Mouse (Mus musculus): ENCODE measurements at regions not wholly inside any gene's neighbourhood (a gene's known extent, or its start where the extent isn't known, plus 50 kb on each side); places are given as distances from the start of the nearest gene placed in this dataset.

GRCm38 (mm10) chr17:4813232-4813631 is 180.9 kb upstream of the Arid1b start:
- no peak for DNase-seq

GRCm38 (mm10) chr17:4813666-4814065 is 180.5 kb upstream of the Arid1b start:
- no peak for DNase-seq

- DNase-seq = no peak
These were observed 168.8 kb upstream of the Arid1b start for GRCm38 (mm10) chr17:4825221-4825895.

DNA sequence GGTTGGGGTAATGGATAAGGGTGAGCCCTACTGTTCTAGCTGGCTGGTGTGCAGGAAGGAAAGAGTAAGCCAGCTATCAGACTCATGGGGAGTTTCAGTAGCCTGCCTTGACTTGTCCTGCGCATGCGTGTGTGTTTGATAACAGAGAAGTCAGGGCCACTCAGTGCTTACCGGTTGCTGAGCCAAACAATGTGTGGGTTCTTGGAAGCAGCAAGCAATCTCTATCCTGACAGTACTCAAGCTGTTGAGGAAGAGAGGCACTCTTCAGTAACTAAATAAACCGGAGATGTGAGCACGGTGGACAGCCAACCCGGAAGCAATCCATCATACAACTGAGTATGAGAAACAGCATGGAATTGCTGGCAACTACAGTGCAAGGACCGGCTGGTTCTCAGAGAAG is 160.1 kb upstream of the Arid1b start:
- DNase-seq = no peak

DNA sequence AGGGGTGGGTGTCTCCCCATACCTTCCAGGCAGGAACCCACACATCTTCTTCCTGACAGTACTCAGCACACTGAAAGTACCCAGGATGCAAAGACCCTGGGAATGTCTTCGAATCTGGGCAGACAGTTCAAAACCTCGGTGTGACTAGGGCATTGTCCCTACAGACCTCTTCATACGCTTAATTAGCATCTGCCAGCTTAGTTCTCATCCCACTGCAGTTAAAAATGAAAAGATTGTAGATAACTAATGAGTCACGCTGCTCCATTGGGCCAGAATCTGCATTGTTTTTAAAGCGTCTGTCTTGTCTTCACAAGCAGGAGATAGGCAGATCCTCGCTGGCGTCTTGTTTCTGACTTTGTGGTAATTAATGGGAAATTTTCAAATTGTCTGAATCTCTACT is 159.6 kb upstream of the Arid1b start:
- no peak for DNase-seq

DNA sequence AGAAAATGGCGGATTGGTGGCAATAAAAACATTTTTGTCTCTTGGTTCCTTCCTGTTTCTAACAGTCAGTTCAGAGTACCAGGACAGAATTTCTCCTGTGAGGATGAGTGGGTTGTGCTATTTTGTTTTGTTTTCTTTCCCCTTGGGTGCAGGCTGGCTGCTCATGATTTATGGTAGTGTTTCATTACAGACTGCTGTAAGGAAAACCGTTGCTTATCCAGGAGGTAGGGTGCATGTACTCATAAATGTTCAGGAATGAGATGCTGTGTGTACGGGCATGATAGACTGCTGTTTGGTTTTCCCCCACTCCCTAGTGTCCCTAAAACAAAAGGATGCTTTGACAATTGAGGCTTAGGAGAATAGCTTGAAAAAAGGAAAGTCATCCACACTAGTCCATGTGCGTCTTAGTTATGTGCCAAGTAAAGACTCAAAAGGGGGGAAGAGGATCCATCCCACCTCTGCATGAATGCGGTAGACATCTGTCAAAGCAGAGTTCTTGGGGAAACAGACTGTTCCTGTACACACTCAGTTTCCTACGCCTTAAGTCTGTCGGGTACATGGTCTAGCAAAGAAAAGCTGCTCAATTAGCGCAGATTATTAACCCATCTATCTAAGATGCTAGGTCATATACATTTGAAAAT is 158.9 kb upstream of the Arid1b start:
- no peak for DNase-seq

- DNase-seq = no peak
These were observed 154.0 kb upstream of the Arid1b start for GRCm38 (mm10) chr17:4840123-4840522.

GRCm38 (mm10) chr17:4858304-4858703 is 135.8 kb upstream of the Arid1b start:
- no peak for DNase-seq

DNA sequence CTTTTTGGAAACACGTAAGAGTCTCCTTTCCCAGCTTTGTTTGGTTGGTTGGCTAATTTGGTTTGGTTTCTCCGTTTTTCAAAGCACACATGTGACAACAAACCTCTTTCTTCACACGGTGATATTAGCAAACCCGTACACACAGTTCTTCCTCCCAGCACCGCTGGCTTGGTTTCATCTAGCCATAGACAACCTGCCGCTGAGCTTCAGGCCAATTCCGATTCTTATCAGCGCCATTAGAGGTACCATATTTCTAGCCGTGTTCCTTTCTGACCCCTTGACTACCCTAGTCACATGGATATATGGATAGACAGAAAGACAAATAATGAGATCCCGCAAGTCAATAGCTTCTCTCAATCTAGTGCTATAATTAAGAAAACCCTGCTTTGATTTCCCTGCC is 129.2 kb upstream of the Arid1b start:
- no peak for DNase-seq

DNA sequence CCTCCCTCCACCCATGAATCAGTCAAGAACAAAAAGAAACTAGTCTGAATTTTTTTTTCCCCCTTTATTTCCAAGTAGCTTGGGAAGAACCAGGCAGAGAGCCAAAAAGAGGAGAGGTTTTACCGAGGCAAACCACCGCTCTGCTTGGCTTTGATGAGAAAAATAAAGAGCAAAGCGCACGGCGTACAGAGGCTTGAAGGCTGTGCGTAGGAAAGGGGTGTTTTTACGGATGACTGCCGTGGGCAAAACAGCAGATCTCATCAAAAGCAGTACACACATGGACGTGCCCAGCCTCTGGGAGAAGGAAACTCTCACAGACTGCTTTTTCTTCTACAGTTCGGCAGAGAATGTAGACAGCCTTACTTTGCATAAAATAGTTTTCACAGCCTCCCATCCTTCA is 128.5 kb upstream of the Arid1b start:
- DNase-seq = no peak

GRCm38 (mm10) chr17:4866026-4866896 is 127.9 kb upstream of the Arid1b start:
- DNase-seq = no peak

- no peak for DNase-seq
These were observed 127.0 kb upstream of the Arid1b start for GRCm38 (mm10) chr17:4867083-4867482.

GRCm38 (mm10) chr17:4867754-4868445 is 126.2 kb upstream of the Arid1b start:
- no peak for DNase-seq

DNA sequence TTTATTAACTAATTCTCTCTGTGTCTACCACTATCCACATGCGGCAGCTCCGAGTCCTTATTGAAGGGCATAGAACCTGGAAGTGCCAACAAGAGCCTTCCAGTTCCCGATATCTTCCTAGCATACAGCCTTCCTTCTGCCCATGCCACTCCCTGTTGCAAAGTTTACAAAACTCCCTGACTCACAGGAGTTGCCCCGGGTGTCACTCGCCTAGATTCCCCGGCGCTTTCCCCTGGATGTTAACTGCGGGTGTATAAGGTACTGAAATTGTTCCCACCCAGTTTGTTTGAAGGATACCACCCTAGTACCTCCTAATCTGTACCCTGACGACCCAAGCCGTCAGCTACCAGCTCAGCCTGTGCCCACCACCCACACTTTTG is 125.7 kb upstream of the Arid1b start:
- DNase-seq = no peak

- no peak for DNase-seq
These were observed 125.3 kb upstream of the Arid1b start for GRCm38 (mm10) chr17:4868861-4869260.

DNA sequence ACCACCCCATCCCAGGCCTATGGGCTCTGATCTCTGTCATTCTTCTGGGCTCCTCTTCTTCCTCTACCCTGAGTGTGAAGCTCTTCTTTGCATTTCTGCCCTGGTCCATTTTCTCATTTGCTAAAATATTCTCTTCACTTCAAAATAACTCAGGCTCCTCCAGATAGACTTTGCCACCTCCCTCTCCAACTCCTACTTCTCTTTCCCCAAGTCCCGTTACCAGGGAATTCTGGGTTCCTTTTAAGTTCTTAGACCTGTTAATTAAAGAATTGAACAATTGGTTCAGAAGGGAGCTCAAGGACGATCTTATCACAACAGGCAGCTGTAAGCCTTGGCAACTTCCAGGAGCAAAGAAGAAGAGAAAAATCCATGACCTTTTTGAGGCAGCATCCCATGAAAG is 122.9 kb upstream of the Arid1b start:
- no peak for DNase-seq

GRCm38 (mm10) chr17:4874459-4874858 is 119.7 kb upstream of the Arid1b start:
- no peak for DNase-seq

DNA sequence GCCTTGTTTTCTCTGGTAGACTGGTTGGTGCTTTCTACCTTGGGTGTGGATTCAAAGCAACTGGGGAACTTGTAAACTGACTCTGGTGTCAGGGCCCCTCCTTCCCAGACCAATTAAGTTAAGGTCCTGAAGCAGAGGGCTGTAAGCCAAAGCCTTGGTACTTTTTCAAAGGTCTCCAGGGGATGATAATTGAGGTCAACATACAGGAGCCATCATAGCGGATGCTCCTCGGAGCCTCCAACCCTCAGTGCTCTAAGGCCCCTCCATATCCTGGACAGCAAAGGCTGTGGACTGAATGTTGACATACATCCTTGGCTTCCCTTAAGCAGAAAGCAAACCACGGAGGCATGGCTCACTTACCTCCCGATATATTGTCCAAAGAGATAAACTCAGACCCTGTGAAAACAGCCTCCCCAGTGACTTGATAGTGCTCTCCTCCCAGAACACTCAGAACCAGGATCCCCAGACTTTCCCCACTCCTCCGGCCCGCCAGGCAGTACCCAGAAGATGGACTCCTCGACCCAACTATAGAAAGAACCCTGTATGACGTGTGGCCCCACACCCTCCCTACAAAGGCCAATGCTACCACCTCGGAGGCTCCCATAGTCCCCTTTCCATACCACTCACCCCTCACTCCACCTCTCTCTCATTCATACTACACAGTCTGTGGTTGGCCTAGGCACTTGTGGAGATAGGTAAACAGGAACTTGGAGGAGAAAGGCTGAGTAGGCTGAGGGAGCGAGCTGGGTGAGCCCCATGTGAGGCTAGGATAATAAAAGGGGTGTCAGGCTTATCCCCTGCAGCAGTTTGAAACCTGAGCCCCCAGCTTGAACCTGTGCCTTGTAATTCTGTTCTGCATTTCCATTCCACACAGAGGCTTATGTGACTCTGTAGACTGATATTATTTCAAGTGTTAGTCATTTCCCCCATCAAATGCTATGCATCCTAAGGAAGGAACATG is 118.8 kb upstream of the Arid1b start:
- DNase-seq = no peak

DNA sequence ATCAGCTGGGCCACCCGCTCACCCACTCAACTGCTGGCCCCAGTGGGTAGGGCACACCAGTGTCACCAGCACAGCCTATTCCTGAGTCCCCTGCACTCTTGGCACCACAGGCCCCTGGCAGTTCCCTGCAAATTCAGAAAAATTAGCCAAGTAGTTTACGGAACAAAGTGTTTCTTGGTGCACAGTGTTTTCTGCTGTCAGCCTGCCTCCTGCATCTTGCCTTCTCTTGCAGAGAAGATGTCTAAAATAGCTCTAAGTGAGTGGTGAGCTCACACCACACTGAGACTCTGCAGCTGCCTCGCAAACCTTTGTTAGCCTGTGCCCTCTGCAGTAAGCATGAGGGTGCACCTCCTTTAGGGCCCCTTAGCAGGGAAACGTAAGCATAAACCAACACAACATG is 117.7 kb upstream of the Arid1b start:
- no peak for DNase-seq

GRCm38 (mm10) chr17:4881473-4881872 is 112.7 kb upstream of the Arid1b start:
- peak; percentile 60 to 68 for DNase-seq

DNA sequence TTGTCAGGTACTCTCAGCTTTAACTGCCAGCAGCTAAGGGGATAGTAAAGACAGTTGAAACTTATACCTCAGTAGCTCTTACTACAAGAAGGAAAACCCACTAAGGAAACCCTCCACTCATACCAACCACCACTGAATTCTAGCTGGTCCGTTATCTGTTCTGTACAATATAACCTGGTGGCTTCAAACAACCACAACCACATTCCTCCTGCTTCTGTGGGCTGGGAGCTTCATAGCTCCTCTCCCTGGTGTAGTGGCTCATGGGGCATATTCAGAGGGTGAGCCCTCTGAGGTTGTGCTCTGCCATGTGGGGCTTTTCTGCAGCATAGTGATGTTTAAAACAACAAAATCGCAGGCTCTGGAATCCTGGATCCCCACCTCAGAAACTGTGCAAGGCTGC is 110.0 kb upstream of the Arid1b start:
- no peak for DNase-seq

DNA sequence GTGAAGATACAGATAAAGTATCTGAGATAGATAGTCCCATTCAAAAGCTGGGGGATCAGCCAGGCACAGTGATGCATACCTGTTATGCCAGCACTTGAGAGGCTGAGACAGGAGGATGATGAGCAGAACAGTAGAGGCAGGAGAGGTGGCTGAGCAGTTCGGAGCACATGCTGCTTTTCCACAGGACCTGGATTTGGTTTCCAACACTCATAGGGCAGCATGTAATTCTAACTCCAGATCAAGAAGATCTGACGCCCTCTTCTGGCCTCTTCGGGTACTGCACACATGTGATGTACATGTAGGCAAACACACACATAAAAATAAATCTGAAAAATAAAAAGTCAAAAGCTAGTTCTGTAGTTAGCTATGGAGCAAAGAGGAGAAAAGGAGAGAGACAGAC is 109.4 kb upstream of the Arid1b start:
- peak; percentile 56 to 59 for DNase-seq
